Mouse (Mus musculus): ENCODE measurements around the gene Fgfr2. TPM values are rescaled to one million over a fixed set of nuclear protein-coding genes. Genes with fewer than 3 reads are reported as not detected.

Fgfr2 gene
- polyA plus RNA-seq, 1 experiment from 2014 or later, result 17.2 TPM

DNA sequence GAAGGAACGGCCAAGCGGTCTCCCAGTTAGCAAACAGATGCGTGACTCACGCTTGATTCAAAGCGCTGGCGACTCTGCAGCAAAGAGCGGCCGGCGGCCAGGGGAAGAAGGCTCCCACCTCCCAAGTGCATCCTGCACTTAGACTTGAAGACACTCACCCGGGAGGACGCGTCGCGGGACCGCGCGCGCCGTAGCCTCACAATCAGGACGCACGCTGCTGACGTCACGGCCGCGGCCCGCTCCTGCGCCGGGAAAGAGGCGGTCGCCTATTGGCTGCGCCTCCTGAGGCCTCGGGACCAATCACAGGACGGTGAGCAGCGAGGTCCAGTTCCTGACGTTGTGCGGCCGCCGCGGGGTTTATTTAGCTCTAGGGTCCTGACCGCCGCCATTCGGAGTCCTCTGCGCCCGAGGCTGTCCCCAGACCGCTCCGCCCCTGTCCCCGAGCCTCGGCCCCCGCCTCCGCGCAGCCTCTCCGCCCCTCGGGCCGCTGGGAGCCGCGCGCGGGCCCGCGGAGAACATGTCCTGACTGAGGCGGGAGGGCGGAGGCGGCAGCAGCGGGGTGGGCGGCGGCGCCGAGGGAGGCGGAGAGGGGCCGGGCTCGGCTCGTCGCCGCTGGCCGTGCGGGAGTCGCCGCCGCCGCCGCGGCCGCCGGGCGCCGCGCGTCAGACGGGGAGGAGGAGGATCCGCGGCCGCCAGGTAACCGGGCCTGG lies 192.1 kb downstream of the Fgfr2 start, which contains the start of gene Zranb1:
TSS of gene Zranb1 (plus strand) at position 293 of the 710 bp plus-strand sequence.
- ATAC-seq (replicated peaks; ENCODE audit: insufficient number of reproducible peaks, insufficient read depth, low FRiP score, low read depth), result peak; percentile 99
- peaks cover 13% of the 10 kb centered on the region for H3K4me1 ChIP-seq (replicated peaks)
- H3K4me3 ChIP-seq, result peak within 1 kb of the TSS; percentile 89
- H3K9ac ChIP-seq, result peak within 1 kb of the TSS; percentile 97
- under 1% methylated on average over 81 of the region's 93 CpGs for WGBS
- H3K4me2 ChIP-seq, result peak within 1 kb of the TSS; percentile 66
- H3K36me3 ChIP-seq, result no peaks in the 10 kb centered on the region
- H3K27ac ChIP-seq, result peak within 1 kb of the TSS; percentile 98
- H3K9me3 ChIP-seq (replicated peaks), result no peaks in the 10 kb centered on the region
- no peaks in the 10 kb centered on the region for H3K27me3 ChIP-seq

DNA sequence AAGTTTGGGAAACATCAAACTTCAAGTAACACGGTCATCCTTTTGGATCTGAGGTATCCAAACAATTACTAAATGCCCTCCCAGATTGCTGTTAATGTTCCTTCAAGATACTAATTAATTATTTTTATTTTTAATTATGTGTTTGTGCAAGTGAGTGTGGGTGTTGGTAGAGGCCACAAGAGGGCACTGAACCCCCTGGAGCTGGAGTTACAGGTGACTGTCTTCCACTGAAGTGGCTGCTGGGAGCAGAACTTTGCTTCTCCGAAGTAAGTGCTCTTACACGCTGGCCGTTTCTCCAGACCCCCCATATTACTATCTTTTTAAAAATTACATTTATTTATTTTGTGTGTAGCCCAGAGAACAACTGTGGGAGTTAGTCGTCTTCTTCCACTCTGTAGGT lies 193.1 kb downstream of the Fgfr2 start:
- H3K4me3 ChIP-seq, result peak overlapping the region; percentile 89
- peak overlapping the region; percentile 66 for H3K4me2 ChIP-seq
- H3K4me1 ChIP-seq (replicated peaks), result peaks cover 13% of the 10 kb centered on the region
- WGBS, result 87% methylated on average over 5 of the region's 5 CpGs
- no peak for ATAC-seq (replicated peaks; ENCODE audit: insufficient number of reproducible peaks, insufficient read depth, low FRiP score, low read depth)
- peak overlapping the region; percentile 76 for H3K9ac ChIP-seq
- peak overlapping the region; percentile 98; the same call in 1 of the 2 replicates for H3K27ac ChIP-seq
- H3K36me3 ChIP-seq, result no peaks in the 10 kb centered on the region
- H3K9me3 ChIP-seq (replicated peaks), result no peaks in the 10 kb centered on the region
- H3K27me3 ChIP-seq, result no peaks in the 10 kb centered on the region

DNA sequence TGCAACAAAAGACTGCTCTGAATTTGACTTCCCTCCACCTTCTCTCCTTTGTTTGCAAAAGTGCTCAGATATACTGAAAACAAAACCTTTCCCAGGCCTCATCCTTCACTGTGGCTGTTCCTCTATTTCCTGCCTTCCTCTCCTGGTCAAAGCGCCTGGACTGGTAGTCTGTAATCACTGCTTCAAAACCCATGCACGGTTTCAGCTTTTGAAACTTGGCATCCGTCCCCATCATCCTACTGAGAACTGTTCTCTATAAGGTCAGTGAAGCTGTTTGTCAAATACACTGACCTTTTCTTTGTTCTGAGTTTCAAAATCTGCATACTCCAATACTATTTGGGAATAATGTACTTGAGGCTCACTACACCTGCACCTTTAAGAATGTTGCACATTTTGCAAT lies 195.9 kb downstream of the Fgfr2 start:
- Histone ChIP-seq H3K27ac (no peak overlapping the region), H3K4me2 (no peak overlapping the region), H3K27me3 (no peaks in the 10 kb centered on the region), H3K9ac (no peak overlapping the region), H3K4me1 (replicated peaks) (peaks cover 6% of the 10 kb centered on the region; the same call in 1 of the 2 replicates), H3K9me3 (replicated peaks) (no peaks in the 10 kb centered on the region), H3K36me3 (no peaks in the 10 kb centered on the region), H3K4me3 (no peak overlapping the region)
- ATAC-seq (replicated peaks; ENCODE audit: insufficient number of reproducible peaks, insufficient read depth, low FRiP score, low read depth), result no peak
- 44% methylated on average over 3 of the region's 3 CpGs for WGBS

DNA sequence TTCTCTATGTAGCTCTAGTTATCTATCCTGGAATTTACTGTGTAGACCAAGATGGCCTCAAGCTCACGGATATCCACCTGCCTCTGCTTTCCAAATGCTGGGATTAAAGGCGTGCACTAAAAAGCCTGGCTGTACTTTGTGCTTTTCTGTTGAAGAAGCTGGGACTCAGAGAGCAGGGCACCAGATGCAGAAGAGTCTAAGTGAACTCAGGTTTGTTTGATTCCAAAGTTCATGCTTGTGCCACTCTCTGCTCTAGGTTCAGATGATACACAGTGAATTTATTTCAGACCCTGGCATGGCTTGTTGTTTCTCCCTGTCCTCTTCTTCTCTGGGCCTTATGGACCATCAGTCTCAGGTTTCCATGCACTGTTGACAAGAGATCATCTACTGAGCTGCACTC lies 197.9 kb downstream of the Fgfr2 start:
- Histone ChIP-seq H3K9me3 (replicated peaks) (no peaks in the 10 kb centered on the region), H3K9ac (no peak overlapping the region), H3K27me3 (no peaks in the 10 kb centered on the region), H3K36me3 (no peaks in the 10 kb centered on the region), H3K27ac (no peak overlapping the region), H3K4me3 (no peak overlapping the region), H3K4me2 (no peak overlapping the region), H3K4me1 (replicated peaks) (peaks cover 4% of the 10 kb centered on the region; the same call in 1 of the 2 replicates)
- WGBS, result 71% methylated on average over 2 of the region's 2 CpGs
- ATAC-seq (replicated peaks; ENCODE audit: insufficient number of reproducible peaks, insufficient read depth, low FRiP score, low read depth), result no peak

DNA sequence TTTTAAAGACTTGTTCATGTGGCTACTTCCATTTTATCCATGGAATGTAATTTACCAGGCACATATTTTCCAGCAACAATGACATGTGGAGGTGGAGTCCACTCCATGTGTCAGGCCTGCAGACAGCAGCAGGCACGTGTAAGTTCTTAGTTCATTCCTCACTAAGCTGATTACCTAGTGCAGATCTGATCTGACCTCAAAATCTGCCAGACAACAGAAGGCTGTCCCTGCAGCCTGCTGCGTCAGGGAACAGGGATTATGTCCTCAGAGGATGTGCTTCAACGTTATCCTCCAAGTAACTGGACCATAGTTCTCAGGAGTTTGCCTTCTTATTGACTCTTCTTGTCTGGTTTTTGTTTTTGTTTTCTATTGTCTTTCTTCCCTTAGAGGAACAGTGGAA lies 201.2 kb downstream of the Fgfr2 start:
- no peak overlapping the region for H3K27ac ChIP-seq
- H3K27me3 ChIP-seq, result no peaks in the 10 kb centered on the region
- no peaks in the 10 kb centered on the region for H3K4me1 ChIP-seq (replicated peaks)
- no peaks in the 10 kb centered on the region for H3K36me3 ChIP-seq
- no peak overlapping the region for H3K4me3 ChIP-seq
- WGBS, result 37% methylated on average over 3 of the region's 3 CpGs
- no peaks in the 10 kb centered on the region for H3K9me3 ChIP-seq (replicated peaks)
- no peak overlapping the region for H3K4me2 ChIP-seq
- H3K9ac ChIP-seq, result no peak overlapping the region
- ATAC-seq (replicated peaks; ENCODE audit: insufficient number of reproducible peaks, insufficient read depth, low FRiP score, low read depth), result no peak

DNA sequence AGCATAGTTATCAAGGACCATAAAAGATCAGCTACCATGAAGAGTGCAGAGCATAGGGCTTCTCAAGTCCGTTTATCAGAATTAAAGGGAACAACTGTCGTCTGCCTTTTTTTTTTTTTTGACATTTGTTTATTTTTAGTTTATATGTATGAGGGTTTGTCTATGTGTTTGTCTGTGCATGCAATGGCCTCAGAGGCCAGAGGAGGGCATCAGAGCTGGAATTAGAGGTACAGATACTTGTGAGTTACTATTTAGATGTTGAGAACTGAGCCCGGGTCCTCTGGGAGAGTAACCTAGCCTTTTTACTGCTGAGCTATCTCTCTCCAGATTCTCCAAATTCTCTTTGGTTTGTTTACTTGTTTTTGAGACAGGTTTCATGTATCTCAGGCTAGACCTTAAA lies 219.4 kb downstream of the Fgfr2 start:
- no peak for ATAC-seq (replicated peaks; ENCODE audit: insufficient number of reproducible peaks, insufficient read depth, low FRiP score, low read depth)
- Histone ChIP-seq H3K9ac (no peak overlapping the region), H3K27ac (no peak overlapping the region), H3K4me1 (replicated peaks) (peaks cover 17% of the 10 kb centered on the region), H3K4me3 (no peak overlapping the region), H3K36me3 (no peaks in the 10 kb centered on the region), H3K27me3 (no peaks in the 10 kb centered on the region), H3K9me3 (replicated peaks) (no peaks in the 10 kb centered on the region), H3K4me2 (no peak overlapping the region)
- 67% methylated on average over 3 of the region's 3 CpGs for WGBS

DNA sequence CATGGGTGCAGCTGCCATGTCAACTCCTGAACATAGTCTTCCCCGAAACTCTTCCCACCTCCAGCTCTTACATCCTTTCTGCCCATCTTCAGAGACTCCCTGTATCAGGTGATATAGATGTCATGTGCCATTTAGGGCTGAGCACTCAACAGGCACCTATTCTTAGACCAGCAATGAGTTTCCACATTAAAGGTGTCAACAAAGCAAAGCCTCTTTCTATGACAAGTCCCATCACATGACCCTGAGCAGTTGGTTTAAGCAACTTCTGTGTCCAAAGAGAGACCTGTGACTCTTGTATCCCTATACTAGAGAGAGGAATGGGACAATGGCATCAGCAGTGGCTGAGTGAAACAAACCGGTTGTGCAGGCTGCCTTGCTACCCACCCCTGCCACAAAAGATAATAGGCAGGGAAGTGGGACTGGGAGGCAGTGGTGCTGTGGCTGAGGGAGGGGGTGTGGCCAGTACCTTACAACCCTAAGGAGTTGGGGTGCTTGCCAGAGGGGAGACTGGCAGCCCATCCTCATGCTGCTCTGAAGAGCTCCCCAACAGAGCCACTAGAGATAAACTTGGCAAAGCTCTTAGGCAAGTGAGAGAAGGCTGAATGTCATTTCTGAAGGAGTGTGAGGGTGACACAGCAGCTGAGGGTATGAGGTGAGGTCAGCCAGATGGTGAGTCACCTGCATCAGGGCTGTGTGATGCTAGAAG lies 222.2 kb downstream of the Fgfr2 start:
- no peaks in the 10 kb centered on the region for H3K9me3 ChIP-seq (replicated peaks)
- no peak overlapping the region for H3K4me3 ChIP-seq
- 34% methylated on average over 2 of the region's 2 CpGs for WGBS
- peak; percentile 72 for ATAC-seq (replicated peaks; ENCODE audit: insufficient number of reproducible peaks, insufficient read depth, low FRiP score, low read depth)
- peak overlapping the region; percentile 62 for H3K27ac ChIP-seq
- H3K27me3 ChIP-seq, result no peaks in the 10 kb centered on the region
- no peak overlapping the region for H3K9ac ChIP-seq
- no peak overlapping the region for H3K4me2 ChIP-seq
- H3K36me3 ChIP-seq, result no peaks in the 10 kb centered on the region
- H3K4me1 ChIP-seq (replicated peaks), result peaks cover 23% of the 10 kb centered on the region

DNA sequence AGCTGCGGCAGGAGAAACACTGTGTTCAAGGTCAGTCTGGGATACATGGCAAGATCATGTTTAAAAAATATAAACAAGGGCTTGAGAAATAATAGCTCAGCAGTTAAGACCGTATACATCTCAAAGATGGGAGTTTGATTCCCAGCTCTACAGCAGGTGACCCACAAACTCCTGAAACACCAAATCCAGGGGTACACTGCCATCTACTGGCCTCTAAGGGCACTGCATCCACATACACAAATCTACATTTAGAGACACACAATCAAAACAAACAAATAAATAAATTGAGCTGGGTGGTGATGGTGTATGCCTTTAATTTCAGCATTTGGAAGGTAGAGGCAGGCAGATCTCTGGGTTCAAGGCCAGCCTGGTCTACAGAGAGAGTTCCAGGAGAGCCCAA lies 224.9 kb downstream of the Fgfr2 start:
- Histone ChIP-seq H3K27ac (no peak overlapping the region), H3K36me3 (no peaks in the 10 kb centered on the region), H3K4me3 (no peak overlapping the region), H3K27me3 (no peaks in the 10 kb centered on the region), H3K4me1 (replicated peaks) (peaks cover 37% of the 10 kb centered on the region), H3K9me3 (replicated peaks) (no peaks in the 10 kb centered on the region), H3K4me2 (no peak overlapping the region), H3K9ac (no peak overlapping the region)
- ATAC-seq (replicated peaks; ENCODE audit: insufficient number of reproducible peaks, insufficient read depth, low FRiP score, low read depth), result no peak
- WGBS, result 85% methylated on average over 2 of the region's 2 CpGs

DNA sequence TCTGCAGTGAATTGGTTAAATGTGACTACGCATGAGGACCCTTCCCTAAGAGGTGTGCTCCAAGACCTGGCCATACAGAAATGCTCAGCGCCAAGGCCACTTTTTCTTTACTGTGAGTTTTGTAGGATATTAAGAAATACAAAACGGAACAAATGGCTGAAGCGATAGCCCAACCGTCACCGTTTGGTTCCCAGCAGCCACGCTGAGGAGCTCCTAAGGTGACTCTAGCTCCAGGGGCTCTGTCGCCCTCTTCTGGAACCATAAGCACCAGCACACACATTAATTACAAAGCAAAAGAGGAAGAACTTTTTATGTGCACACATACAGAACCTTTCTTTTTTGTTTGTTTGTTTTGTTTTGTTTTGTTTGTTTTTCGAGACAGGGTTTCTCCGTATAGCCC lies 225.9 kb downstream of the Fgfr2 start:
- WGBS, result 85% methylated on average over 10 of the region's 10 CpGs
- Histone ChIP-seq H3K36me3 (no peaks in the 10 kb centered on the region), H3K4me2 (no peak overlapping the region), H3K27me3 (no peaks in the 10 kb centered on the region), H3K9me3 (replicated peaks) (no peaks in the 10 kb centered on the region), H3K27ac (no peak overlapping the region), H3K4me1 (replicated peaks) (peaks cover 38% of the 10 kb centered on the region), H3K9ac (no peak overlapping the region), H3K4me3 (no peak overlapping the region)
- no peak for ATAC-seq (replicated peaks; ENCODE audit: insufficient number of reproducible peaks, insufficient read depth, low FRiP score, low read depth)

DNA sequence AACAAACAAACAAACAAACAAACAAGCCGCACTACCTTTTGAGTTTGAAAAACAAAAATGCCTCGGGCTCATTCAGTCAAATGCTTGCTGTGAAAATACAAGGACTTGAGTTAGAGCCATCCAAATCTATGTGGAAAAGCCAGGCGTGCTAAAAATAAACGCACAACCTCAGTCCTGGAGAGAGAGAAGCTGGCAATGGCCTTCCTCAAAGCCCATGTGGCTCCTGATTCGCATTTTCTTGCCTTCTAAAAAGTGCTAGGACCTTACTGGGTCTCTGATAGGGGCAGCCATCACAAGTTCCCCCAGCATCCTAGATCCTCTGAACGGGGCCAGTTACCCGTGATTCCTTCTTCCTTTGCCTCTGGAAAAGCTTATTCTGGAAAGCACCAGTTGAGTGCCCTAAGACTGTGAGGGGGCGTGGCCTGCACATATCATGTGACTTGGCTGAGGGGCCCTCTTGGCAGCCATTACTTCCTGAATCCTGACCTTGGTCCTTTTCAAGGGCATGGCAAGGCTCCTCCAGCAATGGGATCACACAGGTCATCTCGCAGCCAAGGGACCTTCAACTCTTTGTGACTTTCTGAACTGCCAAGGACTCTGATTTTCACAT lies 226.8 kb downstream of the Fgfr2 start:
- no peaks in the 10 kb centered on the region for H3K36me3 ChIP-seq
- H3K4me3 ChIP-seq, result no peak overlapping the region
- H3K4me1 ChIP-seq (replicated peaks), result peaks cover 36% of the 10 kb centered on the region
- H3K9ac ChIP-seq, result no peak overlapping the region
- no peak overlapping the region for H3K4me2 ChIP-seq
- WGBS, result 60% methylated on average over 9 of the region's 9 CpGs
- peak overlapping the region; percentile 87 for H3K27ac ChIP-seq
- H3K9me3 ChIP-seq (replicated peaks), result no peaks in the 10 kb centered on the region
- H3K27me3 ChIP-seq, result no peaks in the 10 kb centered on the region
- ATAC-seq (replicated peaks; ENCODE audit: insufficient number of reproducible peaks, insufficient read depth, low FRiP score, low read depth), result no peak

DNA sequence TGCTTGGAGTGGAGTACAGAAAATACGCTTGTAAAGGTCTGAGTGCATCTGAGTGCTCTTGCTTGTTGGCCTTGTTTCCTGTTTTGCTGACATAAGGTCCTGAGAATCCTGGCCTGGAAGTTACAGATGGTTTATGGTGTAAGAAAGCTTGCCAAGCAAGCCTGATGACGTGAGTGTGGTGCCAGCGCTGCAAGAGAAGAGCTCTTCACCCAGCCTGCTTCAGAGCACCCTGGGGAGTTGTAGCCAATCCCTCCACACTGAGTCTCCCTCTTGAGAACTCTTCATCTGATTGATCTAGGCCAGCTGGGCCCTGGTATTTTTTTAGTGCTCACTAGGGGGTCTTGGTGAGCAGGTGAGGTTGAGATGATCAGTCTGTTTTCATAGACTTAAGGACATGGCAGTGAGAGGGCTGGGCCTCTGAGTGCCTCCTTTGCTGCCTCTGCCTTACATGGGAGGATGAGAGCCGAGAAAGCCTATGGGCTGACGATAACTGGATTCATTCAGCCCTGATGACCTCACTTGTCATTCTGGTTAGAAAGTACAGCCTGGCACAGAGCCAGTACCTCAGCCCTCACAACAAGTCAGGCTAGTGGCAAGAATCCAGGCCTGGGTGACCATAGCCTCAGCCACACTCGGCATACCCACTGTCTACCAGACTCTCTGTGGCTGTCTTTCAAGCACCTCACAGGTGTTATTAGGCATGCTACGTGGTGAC lies 228.2 kb downstream of the Fgfr2 start:
- no peaks in the 10 kb centered on the region for H3K9me3 ChIP-seq (replicated peaks)
- no peak overlapping the region for H3K4me2 ChIP-seq
- no peaks in the 10 kb centered on the region for H3K36me3 ChIP-seq
- H3K27ac ChIP-seq, result peak overlapping the region; percentile 87
- no peak overlapping the region for H3K9ac ChIP-seq
- peak; percentile 54; the same call in 1 of the 2 replicates for ATAC-seq (replicated peaks; ENCODE audit: insufficient number of reproducible peaks, insufficient read depth, low FRiP score, low read depth)
- 49% methylated on average over 7 of the region's 7 CpGs for WGBS
- no peaks in the 10 kb centered on the region for H3K27me3 ChIP-seq
- no peak overlapping the region for H3K4me3 ChIP-seq
- H3K4me1 ChIP-seq (replicated peaks), result peaks cover 23% of the 10 kb centered on the region
